Mouse (Mus musculus) WW6 (cell line): ENCODE results near the gene Nmrk1.
"Not testable (repeated sequence)": the region's sequence is repeated elsewhere in the genome, so short reads cannot be mapped to it uniquely, and the experiment has no call there.

Source experiments
- DNase-seq: peaks from one replicate; pipeline ENCODE4 v3.0.0-alpha.2; 2013; ENCODE audit warnings: low read depth, low spot score

Nmrk1 gene

GRCm38 (mm10) chr19:18631644-18632219 lies at the start of gene Nmrk1, which contains the start of gene Ostf1:
TSS of gene Nmrk1 (plus strand) at chr19:18631950.
TSS of gene Ostf1 (minus strand) at chr19:18631823.
- peak; percentile 78 for DNase-seq

GRCm38 (mm10) chr19:18582226-18582625 lies 49.5 kb upstream of the Nmrk1 start:
- no peak for DNase-seq

- DNase-seq = no peak
Observed at GRCm38 (mm10) chr19:18582887-18583286, 48.9 kb upstream of the Nmrk1 start.

- no peak for DNase-seq
Observed at GRCm38 (mm10) chr19:18583706-18584105, 48.0 kb upstream of the Nmrk1 start.

GRCm38 (mm10) chr19:18584621-18585020 lies 47.1 kb upstream of the Nmrk1 start:
- no peak for DNase-seq

- no peak for DNase-seq
Observed at GRCm38 (mm10) chr19:18587118-18587517, 44.6 kb upstream of the Nmrk1 start.

GRCm38 (mm10) chr19:18588243-18588642 lies 43.5 kb upstream of the Nmrk1 start:
- DNase-seq = no peak

- not testable (repeated sequence) for DNase-seq
Observed at GRCm38 (mm10) chr19:18588801-18589200, 42.9 kb upstream of the Nmrk1 start.

- DNase-seq = no peak
Observed at GRCm38 (mm10) chr19:18589276-18589675, 42.5 kb upstream of the Nmrk1 start.

GRCm38 (mm10) chr19:18590234-18590633 lies 41.5 kb upstream of the Nmrk1 start:
- DNase-seq = no peak

GRCm38 (mm10) chr19:18590942-18591354 lies 40.8 kb upstream of the Nmrk1 start:
- DNase-seq = no peak

- DNase-seq = no peak
Observed at GRCm38 (mm10) chr19:18592919-18593318, 38.8 kb upstream of the Nmrk1 start.

GRCm38 (mm10) chr19:18593722-18594121 lies 38.0 kb upstream of the Nmrk1 start:
- DNase-seq = no peak

GRCm38 (mm10) chr19:18596876-18597275 lies 34.9 kb upstream of the Nmrk1 start:
- no peak for DNase-seq

GRCm38 (mm10) chr19:18597772-18598171 lies 34.0 kb upstream of the Nmrk1 start:
- no peak for DNase-seq

- no peak for DNase-seq
Observed at GRCm38 (mm10) chr19:18598265-18598926, 33.4 kb upstream of the Nmrk1 start.

GRCm38 (mm10) chr19:18599051-18599450 lies 32.7 kb upstream of the Nmrk1 start:
- no peak for DNase-seq

GRCm38 (mm10) chr19:18599650-18600049 lies 32.1 kb upstream of the Nmrk1 start:
- DNase-seq = no peak

- no peak for DNase-seq
Observed at GRCm38 (mm10) chr19:18600611-18601010, 31.1 kb upstream of the Nmrk1 start.

GRCm38 (mm10) chr19:18603011-18603410 lies 28.7 kb upstream of the Nmrk1 start:
- DNase-seq = no peak

- DNase-seq = no peak
Observed at GRCm38 (mm10) chr19:18607907-18608306, 23.8 kb upstream of the Nmrk1 start.

GRCm38 (mm10) chr19:18608975-18609374 lies 22.8 kb upstream of the Nmrk1 start:
- DNase-seq = no peak

- no peak for DNase-seq
Observed at GRCm38 (mm10) chr19:18614337-18614736, 17.4 kb upstream of the Nmrk1 start.
